Mouse (Mus musculus) adrenal gland, adult 8-10 months (tissue): ENCODE measurements around the gene Qrfpr. TPM values are rescaled to one million over a fixed set of nuclear protein-coding genes. Genes with fewer than 3 reads are reported as not detected.

Source experiments
- DNase-seq: peaks from one replicate; pipeline ENCODE4 v3.0.0; 2022
- total RNA-seq, 4 experiments: library from RNA; stranded (reverse); gene quantifications; 2 replicates each; pipeline ENCODE4 v1.2.4; 2022

Qrfpr gene
- total RNA-seq, 4 experiments from 2014 or later = not detected

- DNase-seq = no peak
Observed at GRCm38 (mm10) chr3:36150537-36150933, 71.6 kb downstream of the Qrfpr start.

GRCm38 (mm10) chr3:36138996-36139395, 83.1 kb downstream of the Qrfpr start:
- no peak for DNase-seq

- no peak for DNase-seq
Observed at GRCm38 (mm10) chr3:36138171-36138660, 83.9 kb downstream of the Qrfpr start.

- DNase-seq = no peak
Observed at GRCm38 (mm10) chr3:36137560-36137959, 84.6 kb downstream of the Qrfpr start.

GRCm38 (mm10) chr3:36136152-36136551, 86.0 kb downstream of the Qrfpr start:
- no peak for DNase-seq

Other genes starting within 250 kb of the Qrfpr start
- 100 to 1,000 TPM in 2 of 4 experiments, 10 to 100 TPM in 2; 86.4 to 114 (median 101) TPM for gene Mccc1, start 221.6 kb downstream of the Qrfpr start, total RNA-seq
- under 1 TPM in 3 of 4 experiments, not detected in 1; 0.08 to 0.12 (median 0.10) TPM for gene Ccdc144b, start 168.8 kb downstream of the Qrfpr start, total RNA-seq
- 10 to 100 TPM; 41.3 to 55.1 (median 46.4) TPM for gene Acad9, start 156.3 kb downstream of the Qrfpr start, total RNA-seq
- 1 to 10 TPM; 7.2 to 10.0 (median 8.4) TPM for gene D3Ertd254e, start 71.3 kb downstream of the Qrfpr start, total RNA-seq